Mouse (Mus musculus) bone marrow, adult 2 months (tissue): ENCODE results near the gene Arhgef17. TPM values are rescaled to one million over a fixed set of nuclear protein-coding genes. Genes with fewer than 3 reads are reported as not detected.
A peak's percentile ranks its signal among the peaks of the same experiment; 100 is the strongest.

ENCODE experiments used
- H3K27ac ChIP-seq: fragments of 200-500 bp; 2 replicates; pipeline ENCODE4 v1.5.1; 2012; ENCODE audit warnings: low read depth, mild to moderate bottlenecking, control low read depth, inconsistent platforms, low read length; ENCODE audit not compliant: control insufficient read depth, poor library complexity, insufficient read depth
- H3K4me1 ChIP-seq: fragments of 200-500 bp; 2 replicates; pipeline ENCODE4 v1.6.1; 2011; ENCODE audit warnings: low read length; ENCODE audit not compliant: control insufficient read depth, insufficient read depth
- H3K4me3 ChIP-seq: fragments of 200-500 bp; replicated peaks from 2 replicates; pipeline ENCODE3; 2011; ENCODE audit warnings: mild to moderate bottlenecking, low read depth, low read length, control low read depth; ENCODE audit not compliant: control insufficient read depth
- CTCF ChIP-seq: fragments of 200-500 bp; IDR thresholded peaks from 2 replicates; pipeline ENCODE4 v1.5.1; 2011; ENCODE audit warnings: low read length, control low read depth; ENCODE audit not compliant: control insufficient read depth, insufficient read depth
- POLR2A ChIP-seq: fragments of 200-500 bp; IDR thresholded peaks from 2 replicates; pipeline ENCODE4 v1.6.1; 2011; ENCODE audit warnings: low read depth, mild to moderate bottlenecking, control low read depth, low read length, borderline replicate concordance; ENCODE audit not compliant: control insufficient read depth
- WGBS: fragments of 180-500 bp; shearing (Covaris S2); methylation state at CpG from one replicate; pipeline ENCODE4 v1.1.7; 2018; 5-methylcytosine and 5-hydroxymethylcytosine counted together
- polyA plus RNA-seq: library from polyadenylated mRNA; stranded (reverse); fragments of >200 nt; gene quantifications from 2 replicates; pipeline ENCODE4 v1.2.4, GENCODE M21; 2011; ENCODE audit warnings: low replicate concordance; ENCODE audit not compliant: missing spikeins, insufficient read depth, insufficient read length

Gene Arhgef17
- polyA plus RNA-seq, 1 experiment = 8.9 TPM

GRCm38 (mm10) chr7:100884460-100884859, 47.4 kb downstream of the Arhgef17 start:
- WGBS = 83% methylated on average over 4 of the region's 4 CpGs
- Histone ChIP-seq H3K27ac (no peak overlapping the region), H3K4me3 (no peak overlapping the region), H3K4me1 (no peaks in the 10 kb centered on the region)
- TF ChIP-seq POLR2A (no peak), CTCF (no peak)

DNA sequence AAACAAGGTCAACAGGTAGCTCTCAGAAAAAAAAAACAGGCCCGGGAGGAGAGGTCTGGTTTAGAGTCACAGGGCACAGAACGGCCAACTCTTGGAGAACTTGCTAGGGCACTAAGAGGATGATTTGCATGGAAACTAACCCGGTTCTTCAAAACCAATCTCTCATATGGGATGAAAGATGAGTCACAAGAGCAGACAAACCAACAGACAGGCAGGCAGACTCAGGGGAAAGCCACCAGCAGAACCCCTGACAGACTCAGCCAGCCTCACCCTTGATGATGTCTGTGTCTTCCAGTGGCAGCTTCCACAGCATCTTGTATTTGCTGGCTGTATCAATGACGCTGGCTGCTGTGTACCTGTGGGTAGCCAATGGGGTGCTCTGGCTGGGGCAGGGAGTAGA, 50.0 kb downstream of the Arhgef17 start:
- no peak overlapping the region for H3K4me3 ChIP-seq
- H3K4me1 ChIP-seq = no peaks in the 10 kb centered on the region
- no peak for TF ChIP-seq CTCF
- no peak for TF ChIP-seq POLR2A
- no peak overlapping the region for H3K27ac ChIP-seq
- WGBS = 82% methylated on average over 4 of the region's 4 CpGs

DNA sequence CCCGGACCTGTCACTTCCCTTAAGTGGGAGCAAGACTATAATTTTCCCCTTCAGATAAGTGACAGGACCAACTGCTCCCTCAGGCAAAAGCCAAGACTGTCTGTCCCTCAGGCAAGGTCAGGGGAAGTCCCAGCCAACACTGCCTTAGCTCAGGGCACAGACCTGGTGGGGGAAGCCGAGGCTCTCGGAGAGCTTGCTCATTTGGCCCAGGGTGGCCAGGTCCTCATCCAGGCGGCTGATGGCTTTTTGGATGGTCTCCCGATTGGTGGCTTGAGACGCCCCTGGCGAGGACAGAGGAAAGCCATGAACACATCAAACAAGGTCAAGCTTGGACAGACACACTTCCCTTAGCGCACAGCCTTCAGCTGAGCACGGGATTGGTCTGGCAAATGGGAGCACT, 50.4 kb downstream of the Arhgef17 start:
- H3K27ac ChIP-seq = no peak overlapping the region
- 78% methylated on average over 9 of the region's 9 CpGs for WGBS
- TF ChIP-seq POLR2A (no peak), CTCF (no peak)
- H3K4me1 ChIP-seq = no peaks in the 10 kb centered on the region
- no peak overlapping the region for H3K4me3 ChIP-seq

DNA sequence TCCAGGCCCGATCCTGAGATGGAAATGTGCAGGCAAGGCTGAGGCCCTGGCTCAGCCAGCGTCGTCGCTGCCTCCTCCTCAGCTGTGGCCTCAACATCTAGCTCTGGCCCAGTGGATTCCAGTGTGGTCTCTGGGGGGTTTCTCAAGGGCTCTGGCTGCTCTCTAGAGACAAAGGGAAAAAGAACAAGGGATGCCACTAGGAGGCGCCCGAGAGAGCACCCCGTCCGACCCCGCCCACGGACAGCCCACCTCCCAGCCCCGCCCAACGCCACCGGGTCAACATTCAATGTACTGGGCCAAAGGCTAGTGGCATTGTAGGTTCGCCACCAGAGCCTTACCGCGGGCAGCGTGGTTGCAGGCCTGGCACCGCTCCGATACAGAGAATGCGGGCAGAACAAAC, 52.3 kb downstream of the Arhgef17 start:
- Histone ChIP-seq H3K27ac (no peak overlapping the region), H3K4me1 (no peaks in the 10 kb centered on the region; the same call in 1 of the 2 replicates), H3K4me3 (no peak overlapping the region)
- WGBS = 29% methylated on average over 20 of the region's 20 CpGs
- peak; percentile 44 for TF ChIP-seq CTCF
- no peak for TF ChIP-seq POLR2A

GRCm38 (mm10) chr7:100876771-100877170, 55.1 kb downstream of the Arhgef17 start:
- Histone ChIP-seq H3K4me3 (no peak overlapping the region), H3K4me1 (no peaks in the 10 kb centered on the region; the same call in 1 of the 2 replicates), H3K27ac (no peak overlapping the region)
- WGBS = 83% methylated on average over 9 of the region's 9 CpGs
- TF ChIP-seq POLR2A = no peak
- no peak for TF ChIP-seq CTCF

DNA sequence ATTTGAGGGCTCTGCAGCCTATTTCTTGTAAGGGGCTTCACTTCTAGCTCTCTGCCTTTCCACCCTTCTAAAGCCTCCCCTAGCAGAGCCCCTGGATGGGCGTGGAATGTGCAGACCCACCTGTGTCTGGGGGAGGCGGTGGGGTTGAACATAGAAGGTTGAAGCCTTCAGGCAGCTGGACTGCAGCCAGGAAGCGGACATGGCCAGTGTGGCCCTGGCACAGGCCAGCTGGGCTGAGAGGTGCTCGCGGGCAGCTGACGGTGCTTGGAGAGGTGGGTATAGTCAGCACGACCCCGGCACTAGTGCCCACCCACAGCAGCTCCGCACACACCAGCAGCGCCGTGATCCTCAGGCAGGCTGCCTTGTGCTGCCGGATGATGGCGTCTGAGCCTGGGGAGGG, 55.6 kb downstream of the Arhgef17 start:
- Histone ChIP-seq H3K27ac (no peak overlapping the region), H3K4me3 (no peak overlapping the region), H3K4me1 (no peaks in the 10 kb centered on the region; the same call in 1 of the 2 replicates)
- 80% methylated on average over 13 of the region's 13 CpGs for WGBS
- no peak for TF ChIP-seq CTCF
- no peak for TF ChIP-seq POLR2A

DNA sequence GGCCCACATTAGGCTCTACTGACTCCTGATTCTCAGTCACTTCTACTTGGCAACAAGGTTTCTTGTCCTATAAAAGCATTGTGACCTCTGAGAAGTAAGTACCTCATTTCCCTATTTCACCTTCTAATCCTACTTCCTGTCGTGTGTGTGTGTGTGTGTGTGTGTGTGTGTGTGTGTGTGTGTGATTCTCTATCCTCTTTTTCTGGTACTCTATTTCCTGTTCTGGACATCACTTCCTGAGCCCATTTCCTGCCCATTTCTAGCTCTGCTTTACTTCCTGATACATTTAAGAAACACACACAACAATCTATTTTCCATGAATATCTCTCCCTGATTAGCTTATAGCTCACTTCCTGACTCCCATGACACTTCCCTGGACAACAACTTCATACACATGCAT, 56.1 kb downstream of the Arhgef17 start:
- Histone ChIP-seq H3K4me1 (no peaks in the 10 kb centered on the region; the same call in 1 of the 2 replicates), H3K4me3 (no peak overlapping the region), H3K27ac (no peak overlapping the region)
- TF ChIP-seq CTCF = no peak
- no peak for TF ChIP-seq POLR2A
- 0% methylated on average over 1 of the region's 1 CpGs for WGBS

DNA sequence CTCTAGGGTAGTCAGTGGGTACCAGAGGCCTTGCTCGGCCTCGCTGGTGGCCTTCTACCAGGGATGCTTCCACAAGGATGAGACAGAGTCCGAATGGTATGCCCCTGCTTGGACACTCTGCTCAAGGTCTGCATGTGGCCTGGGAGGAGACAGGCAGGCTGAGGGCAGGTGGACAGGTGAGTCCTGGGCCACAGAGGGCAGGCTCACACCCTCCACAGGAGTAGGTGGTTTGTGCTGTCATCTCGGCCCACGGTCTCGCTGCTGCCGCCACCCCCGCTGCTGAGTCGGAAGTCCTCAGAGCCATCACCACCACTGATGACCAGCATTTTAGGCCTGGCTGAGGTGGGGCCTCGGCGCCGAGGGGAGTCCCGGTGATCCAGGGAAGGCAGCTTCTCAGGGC, 58.7 kb downstream of the Arhgef17 start:
- H3K27ac ChIP-seq = no peak overlapping the region
- H3K4me1 ChIP-seq = peaks cover 14% of the 10 kb centered on the region
- H3K4me3 ChIP-seq = no peak overlapping the region
- 92% methylated on average over 13 of the region's 13 CpGs for WGBS
- no peak; the same call in 1 of the 2 replicates for TF ChIP-seq POLR2A
- TF ChIP-seq CTCF = no peak

DNA sequence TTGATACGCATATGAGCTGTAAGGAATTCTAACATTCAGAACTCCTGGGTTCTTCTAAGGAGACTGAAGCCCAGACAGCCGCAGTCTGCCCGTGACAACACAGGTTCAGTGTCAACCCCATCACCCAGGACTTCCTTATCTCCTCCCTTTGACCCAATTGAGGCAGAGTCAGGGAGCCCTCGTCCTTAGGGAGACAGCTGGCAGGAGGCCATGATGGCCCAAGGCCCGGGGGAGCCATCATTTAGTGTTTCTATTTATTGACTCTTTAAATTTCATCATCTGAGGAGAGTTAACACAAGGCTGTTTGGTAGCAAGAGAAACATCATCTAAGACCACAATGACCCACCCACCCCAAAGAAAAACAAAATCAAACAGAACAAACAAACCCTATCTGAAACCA, 60.0 kb downstream of the Arhgef17 start:
- Histone ChIP-seq H3K27ac (no peak overlapping the region), H3K4me3 (no peak overlapping the region), H3K4me1 (peaks cover 18% of the 10 kb centered on the region)
- 66% methylated on average over 5 of the region's 5 CpGs for WGBS
- no peak for TF ChIP-seq POLR2A
- TF ChIP-seq CTCF = no peak
